Mouse (Mus musculus) Patski (cell line): ENCODE measurements around the gene Clstn1. TPM values are rescaled to one million over a fixed set of nuclear protein-coding genes. Genes with fewer than 3 reads are reported as not detected.

ENCODE experiments used
- ATAC-seq: fragments of 100-300 bp; one replicate; pipeline ENCODE4 v1.8.0; 2021
- CTCF ChIA-PET: fragments of 350-600 bp; sonication (Branson Sonifier 250); formaldehyde crosslinking; loops from one replicate; lab custom pipeline; 2022; ENCODE audit warnings: inconsistent platforms; lab: Charles Lee
- POLR2A ChIA-PET: fragments of 350-600 bp; sonication (Branson Sonifier 250); formaldehyde crosslinking; loops from one replicate; lab custom pipeline; 2022; ENCODE audit warnings: antibody characterized with exemption, inconsistent platforms; lab: Charles Lee
- DNase-seq: peaks from one replicate; pipeline ENCODE4 v3.0.0-alpha.2; 2011; ENCODE audit warnings: low read depth, low spot score
- H3K27me3 ChIP-seq: fragments of 371-371 bp; one replicate; pipeline ENCODE4 v1.5.1; 2021
- CTCF ChIP-seq: fragments of 100-300 bp; IDR thresholded peaks from one replicate; pipeline ENCODE4 v1.5.1; 2021
- in situ Hi-C: fragments of 300-500 bp; cut with MboI; formaldehyde crosslinking; loops from 3 replicates; pipeline ENCODE4 v1.11.1; 2018; ENCODE audit warnings: low pct_unique_long_range_greater_than_20kb, mixed read lengths
- polyA plus RNA-seq: library from polyadenylated mRNA; unstranded; gene quantifications from one replicate; pipeline ENCODE4 v1.2.3, GENCODE M21; 2021

The Clstn1 gene
- polyA plus RNA-seq, 1 experiment from 2014 or later = 195 TPM

GRCm38 (mm10) chr4:149665016-149665691 is 78.9 kb downstream of the Clstn1 start:
- in situ Hi-C loops = no loop called here
- no peaks in the 10 kb centered on the region for H3K27me3 ChIP-seq
- TF ChIP-seq CTCF = no peak
- no peak for DNase-seq
- CTCF ChIA-PET = no interaction called here
- POLR2A ChIA-PET = no interaction called here
- ATAC-seq = no peak

- in situ Hi-C loops = no loop called here
- ATAC-seq (no peak), DNase-seq (no peak)
- no peak for TF ChIP-seq CTCF
- H3K27me3 ChIP-seq = no peaks in the 10 kb centered on the region
- ChIA-PET CTCF (no interaction called here), POLR2A (no interaction called here)
Measured at GRCm38 (mm10) chr4:149665692-149666090, 79.4 kb downstream of the Clstn1 start.

GRCm38 (mm10) chr4:149671175-149671574 is 84.9 kb downstream of the Clstn1 start:
- ChIA-PET POLR2A (no interaction called here), CTCF (no interaction called here)
- H3K27me3 ChIP-seq = no peaks in the 10 kb centered on the region
- TF ChIP-seq CTCF = no peak
- no peak for DNase-seq
- ATAC-seq = no peak
- in situ Hi-C loops = no loop called here

- TF ChIP-seq CTCF = no peak
- ChIA-PET CTCF (interaction anchor here (2.2 kb wide), 1 partner anchor 10 kb away, joined by 6 read pairs; no protein-coding TSS in a partner anchor), POLR2A (no interaction called here)
- H3K27me3 ChIP-seq = no peaks in the 10 kb centered on the region
- DNase-seq (no peak), ATAC-seq (no peak)
- in situ Hi-C loops = no loop called here
Measured at GRCm38 (mm10) chr4:149672747-149673146, 86.5 kb downstream of the Clstn1 start.

GRCm38 (mm10) chr4:149674814-149675377 is 88.6 kb downstream of the Clstn1 start:
- no peak for DNase-seq
- in situ Hi-C loops = no loop called here
- H3K27me3 ChIP-seq = no peaks in the 10 kb centered on the region
- ChIA-PET CTCF (no interaction called here), POLR2A (interaction anchor here (0.8 kb wide), 1 partner anchor 26 kb away, joined by 3 read pairs; no protein-coding TSS in a partner anchor)
- no peak for TF ChIP-seq CTCF
- ATAC-seq = no peak

- ATAC-seq (peak; percentile 62), DNase-seq (no peak)
- CTCF ChIA-PET = no interaction called here
- in situ Hi-C loops = no loop called here
- no peak for TF ChIP-seq CTCF
- no peaks in the 10 kb centered on the region for H3K27me3 ChIP-seq
- POLR2A ChIA-PET = no interaction called here
Measured at GRCm38 (mm10) chr4:149675378-149676261, 89.4 kb downstream of the Clstn1 start.

GRCm38 (mm10) chr4:149678006-149678405 is 91.7 kb downstream of the Clstn1 start:
- ATAC-seq = no peak

GRCm38 (mm10) chr4:149679056-149679770 is 92.9 kb downstream of the Clstn1 start:
- in situ Hi-C loops = no loop called here
- POLR2A ChIA-PET = no interaction called here
- ATAC-seq (no peak), DNase-seq (no peak)
- TF ChIP-seq CTCF = no peak
- CTCF ChIA-PET = interaction anchor here (1.4 kb wide), 1 partner anchor 11 kb away, joined by 4 read pairs; no protein-coding TSS in a partner anchor
- H3K27me3 ChIP-seq = no peaks in the 10 kb centered on the region

More at GRCm38 (mm10) chr4:149678006-149678405, 91.7 kb downstream of the Clstn1 start:
- no peak for TF ChIP-seq CTCF
- ChIA-PET CTCF (interaction anchor here (1.4 kb wide), 1 partner anchor 10 kb away, joined by 4 read pairs; no protein-coding TSS in a partner anchor), POLR2A (no interaction called here)
- in situ Hi-C loops = no loop called here
- DNase-seq = no peak
- H3K27me3 ChIP-seq = no peaks in the 10 kb centered on the region

- in situ Hi-C loops = no loop called here
Measured at GRCm38 (mm10) chr4:149683875-149684274, 97.6 kb downstream of the Clstn1 start.

More at GRCm38 (mm10) chr4:149683875-149684274, 97.6 kb downstream of the Clstn1 start:
- POLR2A ChIA-PET = no interaction called here
- ATAC-seq (no peak), DNase-seq (no peak)
- H3K27me3 ChIP-seq = no peaks in the 10 kb centered on the region
- CTCF ChIA-PET = interaction anchor here (1.8 kb wide), 1 partner anchor 11 kb away, joined by 6 read pairs; no protein-coding TSS in a partner anchor
- TF ChIP-seq CTCF = no peak
